Mouse (Mus musculus): Measurements from ENCODE around the gene Hspa4. TPM values are rescaled to one million over a fixed set of nuclear protein-coding genes. Genes with fewer than 3 reads are reported as not detected.

The Hspa4 gene
- polyA plus RNA-seq, 1 experiment from 2014 or later: 58.6 TPM

Other genes starting within 250 kb of the Hspa4 start
- gene Zcchc10, start 24.2 kb upstream of the Hspa4 start, polyA plus RNA-seq (2014; fragmentation: Nextera tagmentation; extraction: Ambion mirVana): 16.0 and 17.0 TPM in 2 replicates
- gene Aff4, start 50.4 kb upstream of the Hspa4 start, polyA plus RNA-seq (2014; fragmentation: Nextera tagmentation; extraction: Ambion mirVana): 69.4 and 79.4 TPM in 2 replicates
- gene Leap2, start 122.7 kb upstream of the Hspa4 start, polyA plus RNA-seq (2014; fragmentation: Nextera tagmentation; extraction: Ambion mirVana): not detected in 2 replicates
- 637 and 819 TPM in 2 replicates for gene Uqcrq, start 130.4 kb upstream of the Hspa4 start, polyA plus RNA-seq (2014; fragmentation: Nextera tagmentation; extraction: Ambion mirVana)
- gene Gdf9, start 130.6 kb upstream of the Hspa4 start, polyA plus RNA-seq (2014; fragmentation: Nextera tagmentation; extraction: Ambion mirVana): 3.3 and 3.9 TPM in 2 replicates
- not detected in 2 replicates for gene Gm10447, start 156.7 kb upstream of the Hspa4 start, polyA plus RNA-seq (2014; fragmentation: Nextera tagmentation; extraction: Ambion mirVana)
- gene Shroom1, start 156.7 kb upstream of the Hspa4 start, polyA plus RNA-seq (2014; fragmentation: Nextera tagmentation; extraction: Ambion mirVana): 1.5 and 1.7 TPM in 2 replicates
- not detected in 2 replicates for gene Gm9837, start 170.0 kb upstream of the Hspa4 start, polyA plus RNA-seq (2014; fragmentation: Nextera tagmentation; extraction: Ambion mirVana)
- gene Gm9945, start 179.7 kb upstream of the Hspa4 start, polyA plus RNA-seq (2014; fragmentation: Nextera tagmentation; extraction: Ambion mirVana): 0.19 TPM in 1 of 2 replicates, not detected in the other
- 1.2 and 1.7 TPM in 2 replicates for gene Sowaha, start 179.8 kb upstream of the Hspa4 start, polyA plus RNA-seq (2014; fragmentation: Nextera tagmentation; extraction: Ambion mirVana)
- 12.3 and 16.7 TPM in 2 replicates for gene Sept8, start 218.8 kb upstream of the Hspa4 start, polyA plus RNA-seq (2014; fragmentation: Nextera tagmentation; extraction: Ambion mirVana)